Mouse (Mus musculus) bone marrow, adult 2 months (tissue): ENCODE data around the gene Rfx2.

Experiments used
- CTCF ChIP-seq: fragments of 200-500 bp; IDR thresholded peaks from 2 replicates; pipeline ENCODE4 v1.5.1; 2011; ENCODE audit warnings: low read length, control low read depth; ENCODE audit not compliant: control insufficient read depth, insufficient read depth
- POLR2A ChIP-seq: fragments of 200-500 bp; IDR thresholded peaks from 2 replicates; pipeline ENCODE4 v1.6.1; 2011; ENCODE audit warnings: low read depth, mild to moderate bottlenecking, control low read depth, low read length, borderline replicate concordance; ENCODE audit not compliant: control insufficient read depth

- TF ChIP-seq POLR2A (no peak), CTCF (no peak)
Measured at GRCm38 (mm10) chr17:56836336-56836735, 5.5 kb upstream of the Rfx2 start.
